Mouse (Mus musculus): ENCODE measurements around the gene Vstm4.

GRCm38 (mm10) chr14:32917919-32918318 lies 61.4 kb downstream of the Vstm4 start:
- TF ChIP-seq EP300 (optimal IDR thresholded peaks at IDR 0.05) (no peak), CTCF (IDR thresholded peaks at IDR 0.05; ENCODE audit: low read depth) (no peak)

All from stomach, postnatal 0 days (tissue).